Mouse (Mus musculus): ENCODE results near the gene Prap1.

Gene Prap1

DNA sequence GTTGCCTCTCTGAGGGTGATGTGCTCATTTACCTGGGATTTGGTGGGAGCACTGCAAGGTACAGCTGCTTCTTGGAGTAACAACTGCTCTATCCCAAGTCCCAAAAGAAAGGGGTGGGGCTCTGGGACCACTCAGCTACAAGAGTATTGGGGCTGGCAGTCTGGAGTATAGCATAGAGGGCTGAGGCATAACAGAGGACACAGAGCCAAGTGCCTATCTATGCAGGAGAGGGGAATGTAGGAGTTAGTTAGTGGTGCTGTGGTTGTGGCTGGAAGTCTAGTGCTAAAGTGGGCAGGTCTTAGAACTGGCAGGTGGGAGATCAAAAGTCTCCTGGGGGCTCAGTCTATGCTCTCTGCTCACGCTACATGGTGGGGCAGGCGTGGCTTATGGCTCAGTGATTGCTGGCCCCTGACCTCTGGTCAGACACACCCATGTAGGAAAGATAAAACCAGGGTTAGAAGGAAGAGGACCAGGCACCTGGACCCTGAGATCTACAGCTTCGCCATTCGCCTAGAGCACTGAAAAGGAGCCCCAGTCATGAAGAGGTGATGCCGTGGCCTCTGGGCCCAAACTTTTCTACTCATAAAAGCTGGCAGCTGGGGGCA lies at the start of gene Prap1:
Prap1 (plus strand) TSS at position 472 of the 605 bp plus-strand sequence.
- DNase-seq, result no peak

DNA sequence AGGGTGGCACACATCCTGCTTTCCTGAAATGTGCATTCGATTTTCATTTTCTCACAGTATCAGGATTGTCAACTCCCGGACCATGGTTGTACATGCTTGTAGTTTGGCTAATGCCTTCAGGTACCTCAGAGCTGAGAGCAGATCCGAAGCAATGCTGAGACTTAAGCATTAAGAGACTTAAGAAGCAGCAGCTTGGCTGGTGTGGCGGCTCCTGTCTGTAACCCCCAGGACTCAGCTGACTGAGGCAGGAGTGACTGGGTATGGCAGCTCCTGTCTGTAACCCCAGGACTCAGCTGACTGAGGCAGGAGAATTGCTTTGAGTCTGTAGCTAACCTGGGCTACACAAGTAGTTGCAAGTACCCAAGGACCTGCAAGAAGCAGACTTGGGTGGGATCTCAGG lies 47.6 kb upstream of the Prap1 start:
- DNase-seq, result no peak

DNA sequence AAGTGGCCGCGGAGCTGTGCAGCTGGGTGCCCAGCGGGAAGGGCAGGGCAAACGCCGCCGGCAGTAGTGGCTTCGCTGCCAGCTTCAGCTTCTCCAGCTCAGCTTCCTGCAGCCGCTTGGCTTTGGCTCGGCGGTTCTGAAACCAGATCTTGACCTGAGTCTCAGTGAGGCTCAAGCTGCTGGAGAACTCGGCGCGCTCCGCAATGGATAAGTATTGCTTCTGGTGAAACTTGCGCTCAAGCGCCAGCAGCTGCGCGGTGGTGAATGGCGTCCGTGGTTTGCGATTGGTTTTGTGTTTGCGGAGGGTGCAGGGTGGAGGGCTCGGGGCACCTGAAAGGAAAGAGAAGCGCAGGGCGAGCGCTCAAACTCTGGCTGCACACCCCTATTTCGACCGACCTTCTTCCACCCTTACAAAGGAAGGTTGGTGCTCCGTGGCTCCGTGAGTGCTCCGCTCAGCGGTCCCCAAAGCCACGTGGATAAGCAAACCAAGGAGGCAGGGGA lies 45.3 kb upstream of the Prap1 start:
- DNase-seq, result no peak

DNA sequence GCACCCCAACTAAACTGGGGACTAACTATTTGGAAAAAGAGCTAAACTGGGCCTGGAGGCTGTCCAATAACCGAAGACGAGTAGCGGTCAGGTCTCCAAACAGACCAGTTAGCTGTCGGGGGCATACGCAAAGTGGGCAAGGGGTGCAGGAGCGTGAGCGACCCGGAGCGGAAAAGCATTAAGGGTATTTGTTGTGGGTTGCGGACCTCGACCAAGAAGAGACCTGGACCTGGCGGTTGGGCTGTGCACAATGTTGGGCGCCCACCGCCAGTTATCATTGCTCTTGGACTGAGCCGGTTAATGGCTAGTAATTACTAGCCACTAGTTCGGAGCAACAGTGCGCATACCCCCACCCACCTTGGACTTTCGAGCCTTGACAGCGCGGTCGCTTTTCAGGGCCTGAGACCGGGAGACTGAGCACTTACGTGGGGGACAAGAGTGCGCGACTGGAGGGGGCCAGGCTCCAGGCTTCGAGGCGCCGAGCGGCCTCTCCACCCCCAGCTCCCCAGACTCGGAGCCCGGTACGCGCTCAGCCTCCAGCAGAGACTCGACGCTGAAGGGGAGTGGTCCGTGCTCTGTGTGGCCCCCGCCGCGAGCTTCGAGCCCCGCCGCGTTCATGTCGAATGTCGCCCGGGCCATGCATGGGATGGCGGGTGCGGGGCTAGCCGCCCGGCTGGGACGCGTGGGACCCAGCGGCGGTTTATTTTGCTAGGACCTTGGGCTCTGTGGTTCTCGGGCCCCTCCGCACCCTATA lies 44.7 kb upstream of the Prap1 start, which contains the start of gene Msx3:
Msx3 (minus strand) TSS at position 729 of the 754 bp plus-strand sequence.
- DNase-seq, result no peak

DNA sequence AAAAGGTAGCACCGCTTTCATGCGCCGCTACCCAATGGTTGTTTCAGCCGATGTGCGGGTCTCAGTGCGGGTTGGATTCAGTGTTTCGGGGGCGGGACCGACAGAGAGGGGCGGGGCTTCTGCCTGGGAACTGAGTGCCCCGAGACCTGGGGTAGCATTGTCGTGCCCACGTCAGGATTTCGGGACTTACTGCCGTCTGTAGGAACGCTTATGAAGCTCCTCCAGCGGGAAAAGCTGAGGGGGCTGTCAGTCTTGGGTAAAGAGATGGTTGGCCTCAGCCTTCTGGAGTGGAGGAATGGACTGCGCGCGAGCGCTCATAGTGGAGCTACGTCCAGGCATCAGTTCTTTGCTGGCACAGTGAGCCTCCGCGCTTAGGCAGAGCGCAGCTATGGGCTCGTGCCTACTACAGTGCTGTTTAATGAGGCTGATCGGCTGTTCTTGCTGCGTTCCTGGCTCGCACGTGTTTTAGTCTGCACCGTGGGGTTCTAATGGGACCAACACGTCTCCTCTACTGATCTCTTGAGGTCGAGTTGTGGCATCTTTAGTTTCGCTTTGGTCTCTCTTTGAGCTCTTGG lies 44.0 kb upstream of the Prap1 start:
- DNase-seq, result peak; percentile 27

DNA sequence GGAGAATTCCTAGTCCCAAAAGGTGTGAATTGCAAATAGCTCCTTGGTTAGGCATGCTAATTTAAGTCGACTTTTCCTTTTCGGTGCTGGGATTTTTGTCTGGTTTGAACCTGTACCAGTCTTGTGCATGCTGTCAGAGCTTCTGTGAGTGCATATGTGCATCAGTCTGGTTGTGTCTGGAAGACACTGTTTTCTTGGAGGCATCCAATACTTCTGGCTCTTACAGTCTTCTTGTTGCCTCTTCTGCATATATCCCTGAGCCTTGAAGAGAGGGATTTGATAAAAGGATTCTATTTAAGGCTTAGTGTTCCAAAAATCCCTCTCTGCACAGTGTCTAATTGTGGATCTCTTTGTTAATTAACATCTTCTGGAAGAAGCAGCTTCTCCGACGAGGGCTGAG lies 39.1 kb upstream of the Prap1 start:
- no peak for DNase-seq

DNA sequence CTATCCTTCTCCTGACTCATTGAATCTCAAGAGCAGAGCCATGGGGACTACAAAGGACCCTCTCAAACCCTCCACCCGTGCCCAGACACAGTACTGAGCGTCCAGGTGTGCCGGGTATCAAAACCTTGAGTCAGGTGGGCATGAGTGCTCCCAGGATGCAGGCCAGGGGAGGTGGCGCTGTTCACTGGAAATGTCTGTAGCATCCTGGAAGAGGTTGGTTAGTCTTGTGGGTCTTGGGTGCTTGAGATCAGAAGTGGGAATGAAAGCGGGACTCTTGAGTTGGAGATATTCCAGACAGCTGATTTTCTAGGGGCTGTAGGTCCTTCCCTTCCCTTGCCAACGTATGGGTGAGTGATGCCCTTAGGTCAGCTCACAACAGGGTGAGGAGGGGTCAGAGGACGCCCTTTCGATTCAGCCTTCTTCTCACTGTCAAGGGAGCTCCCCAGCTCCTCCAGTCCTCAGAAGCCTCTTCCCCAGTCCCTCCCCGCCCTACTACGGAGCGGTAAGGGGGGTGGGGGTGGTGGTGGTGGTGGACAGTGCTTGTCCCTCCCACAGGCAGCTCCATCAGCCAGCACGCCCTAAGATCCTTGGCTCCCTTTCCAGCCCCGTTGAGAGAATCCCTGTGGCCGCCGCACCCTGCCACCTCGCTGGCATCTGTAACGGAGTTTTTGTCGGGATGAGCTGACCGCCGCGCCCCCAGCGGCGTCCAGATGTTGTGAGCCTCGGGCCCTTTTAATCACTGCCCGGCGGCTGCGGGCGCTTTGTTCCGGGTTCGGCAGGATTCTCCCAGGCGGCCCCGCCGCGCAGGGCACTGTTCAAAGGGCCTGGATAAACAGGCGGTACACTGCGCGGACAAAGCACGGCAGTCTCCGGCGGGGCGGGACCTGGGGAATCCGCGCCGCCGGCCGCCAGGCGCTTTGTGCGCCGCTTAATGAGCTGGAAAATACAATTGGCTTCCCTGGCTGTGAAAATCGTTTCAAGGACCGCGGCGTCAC lies 35.5 kb upstream of the Prap1 start:
- DNase-seq, result peak; percentile 49

DNA sequence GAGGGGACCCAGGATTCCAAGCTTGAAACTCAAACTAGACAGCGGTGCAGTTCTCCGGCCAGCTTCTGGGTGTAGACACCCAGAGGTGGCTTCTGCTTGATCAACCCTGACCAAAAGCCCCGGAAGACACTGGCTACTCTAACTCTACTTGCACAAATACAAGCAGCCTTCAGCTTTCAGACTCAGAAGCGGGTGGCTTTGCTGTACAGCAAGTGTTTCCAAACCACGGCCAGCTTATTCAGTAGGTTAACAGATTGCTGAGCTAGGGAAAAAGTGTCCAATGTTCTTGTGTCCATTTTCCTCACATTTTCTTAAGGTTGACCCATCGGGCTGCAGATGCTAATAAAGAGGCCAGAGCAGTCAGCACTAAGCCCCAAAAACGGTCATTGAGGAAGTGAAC lies 34.7 kb upstream of the Prap1 start:
- DNase-seq, result no peak

DNA sequence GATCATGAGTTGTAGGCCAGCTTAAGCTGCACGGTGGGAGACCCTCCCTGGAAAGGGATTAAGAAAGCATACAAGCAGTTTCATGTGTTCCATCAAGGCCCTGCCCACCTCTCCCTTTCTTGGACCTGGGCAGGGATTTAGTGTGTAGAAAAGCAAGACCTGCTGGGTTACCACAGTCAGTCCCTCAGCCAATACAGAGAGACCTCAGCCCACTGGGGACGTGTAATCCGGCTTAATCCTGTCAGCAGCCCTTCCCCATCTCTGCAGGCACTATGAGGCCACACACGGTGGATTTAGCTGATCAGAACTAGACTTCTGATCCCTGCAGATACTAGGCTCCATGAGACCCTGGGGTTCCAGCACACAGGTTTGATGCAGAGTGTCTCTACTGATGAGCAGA lies 33.6 kb upstream of the Prap1 start:
- no peak for DNase-seq

DNA sequence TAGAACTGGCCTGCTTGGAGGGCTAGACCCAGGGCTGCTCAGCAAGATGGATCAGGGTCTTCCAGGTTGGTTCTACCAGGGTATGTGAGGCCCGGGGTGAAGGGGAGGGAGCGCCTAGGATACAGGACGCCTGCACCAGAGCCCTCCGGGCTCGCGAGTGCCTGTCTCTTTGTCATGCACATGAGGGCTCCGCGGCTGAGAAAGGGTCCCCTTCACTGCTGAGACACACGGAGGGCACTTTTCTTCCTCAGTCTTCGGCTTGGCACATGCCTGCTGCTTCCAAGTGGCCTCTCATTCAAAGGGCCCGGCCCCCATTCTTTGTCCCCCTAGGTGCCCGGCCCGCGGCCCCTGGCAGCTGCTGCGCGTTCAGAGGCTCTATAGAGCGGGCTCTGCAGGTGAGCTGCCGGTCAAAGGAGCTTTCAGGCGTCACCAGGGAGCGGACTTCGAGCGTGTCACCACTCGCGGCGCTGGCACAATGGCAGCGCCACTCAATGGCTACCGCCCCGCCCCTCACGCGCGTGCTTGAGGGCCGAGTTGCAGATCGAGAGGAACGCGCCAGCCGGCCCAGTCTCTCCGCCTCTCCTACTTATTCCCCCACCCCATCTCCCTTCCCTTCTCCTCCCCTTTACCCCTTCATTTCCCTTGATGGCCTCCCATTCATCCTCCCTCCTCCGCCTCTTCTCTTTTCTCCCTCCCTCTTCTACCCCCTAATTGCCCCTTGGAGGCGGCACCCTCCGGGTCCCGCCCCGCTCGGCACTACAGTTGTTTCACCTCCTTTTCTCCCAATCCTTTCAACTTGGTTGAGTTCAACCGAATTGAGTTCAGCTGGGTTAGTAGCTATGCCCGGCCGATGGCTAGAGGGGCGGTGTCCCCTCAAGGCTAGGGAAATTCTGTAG lies 32.0 kb upstream of the Prap1 start:
- peak; percentile 47 for DNase-seq

DNA sequence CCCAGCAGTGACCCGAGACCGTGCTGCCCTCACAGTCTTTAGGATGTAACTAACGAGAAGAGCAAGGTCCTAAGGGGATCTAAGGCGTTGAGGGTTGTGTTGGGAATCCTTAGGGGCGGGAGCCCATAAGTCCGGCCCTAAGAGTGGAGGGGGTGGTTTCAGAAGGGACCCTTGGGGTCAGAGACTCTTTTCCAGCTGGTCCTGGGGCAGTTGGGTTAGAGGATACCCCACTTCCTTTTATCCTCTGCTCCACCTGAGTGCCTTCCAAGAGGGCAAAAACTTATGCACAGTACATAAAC lies 31.4 kb upstream of the Prap1 start:
- DNase-seq, result no peak

DNA sequence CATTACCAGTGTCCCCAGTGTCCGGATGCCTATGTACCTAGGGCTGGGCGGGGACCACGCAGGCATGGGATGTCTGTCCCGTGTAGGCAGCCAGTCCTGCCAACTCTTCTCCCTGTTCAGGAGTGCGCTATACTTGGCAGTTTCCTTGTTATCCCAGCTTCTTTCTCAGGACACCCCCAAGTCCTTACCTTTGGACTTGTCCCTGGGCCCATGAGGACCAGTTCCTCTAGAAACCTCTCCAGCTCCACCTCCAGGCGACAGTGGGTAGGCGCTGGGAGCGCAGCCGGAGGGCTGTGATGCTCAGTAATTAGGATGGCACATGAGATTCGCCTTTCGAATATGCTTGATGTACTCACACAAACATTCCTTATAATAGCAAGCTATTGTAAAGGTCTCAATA lies 30.9 kb upstream of the Prap1 start:
- DNase-seq, result peak; percentile 32

DNA sequence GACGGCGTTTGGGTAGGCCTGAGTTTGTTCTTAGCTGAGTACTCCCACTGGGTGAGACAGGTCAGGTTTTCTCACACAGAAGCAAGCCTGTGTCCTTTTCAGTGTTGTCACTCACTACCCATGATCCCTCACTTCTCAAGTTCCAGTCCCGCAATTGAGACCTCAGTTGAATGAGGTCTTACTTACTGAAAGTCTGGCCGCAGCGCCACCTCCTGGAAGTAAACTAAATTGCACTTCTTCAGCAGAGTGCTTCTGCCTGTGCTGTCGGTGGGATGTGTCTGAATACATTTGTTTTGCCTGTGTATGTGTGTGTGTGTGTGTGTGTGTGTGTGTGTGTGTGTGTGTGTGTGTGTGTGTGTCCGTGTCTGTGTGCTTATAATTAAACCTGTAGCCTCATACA lies 30.1 kb upstream of the Prap1 start:
- peak; percentile 67 for DNase-seq

DNA sequence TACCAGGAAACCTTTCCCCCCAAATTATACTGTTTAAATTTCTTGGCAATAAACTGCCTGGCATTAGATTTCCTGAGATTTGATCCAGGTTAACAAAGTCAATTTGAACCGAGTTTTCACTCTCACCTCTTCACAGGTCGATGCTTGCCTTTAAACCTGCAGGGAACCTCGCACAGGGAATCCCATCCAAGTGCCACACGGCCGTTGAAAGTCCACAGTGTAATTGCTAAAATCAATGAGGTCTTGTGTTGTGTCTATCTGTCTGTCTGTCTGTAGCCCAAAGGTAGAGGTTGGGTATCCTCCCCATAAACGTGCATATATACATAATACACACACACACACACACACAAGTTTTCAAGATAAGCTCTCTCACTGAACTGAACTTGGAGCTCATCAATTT lies 25.8 kb upstream of the Prap1 start:
- DNase-seq, result no peak

DNA sequence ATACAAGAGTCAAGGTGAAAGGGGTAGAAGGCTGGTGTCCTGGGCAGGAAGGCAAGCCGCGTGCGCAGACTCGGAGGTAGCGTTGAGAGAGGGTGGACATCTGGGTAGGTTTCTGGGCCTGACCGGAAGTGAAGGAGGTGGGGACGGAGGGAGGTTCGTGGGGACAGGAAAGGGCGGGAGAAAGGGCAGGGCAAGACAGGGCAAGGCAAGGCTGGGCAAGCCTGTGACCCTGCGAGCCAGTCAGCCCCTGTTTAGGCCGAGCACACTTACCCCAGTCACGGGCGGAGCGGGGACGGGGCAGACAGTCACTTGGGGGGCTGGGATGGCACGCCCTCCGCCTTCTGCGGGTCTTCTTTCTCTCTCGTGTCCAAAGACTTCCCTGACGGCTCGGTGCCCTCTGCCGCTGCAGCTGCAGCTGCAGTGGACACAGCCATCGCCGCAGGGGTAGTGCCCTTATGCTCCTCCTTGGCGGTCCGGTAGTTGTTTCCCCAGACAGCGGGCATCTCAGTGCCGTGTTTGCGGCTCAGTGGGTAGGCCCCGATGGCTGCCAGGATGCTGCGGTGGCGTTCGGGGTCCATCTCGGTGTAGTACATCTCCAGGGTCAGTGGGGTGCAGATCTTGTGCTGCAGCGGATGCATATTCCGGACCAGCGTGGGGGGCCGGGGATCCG lies 23.0 kb upstream of the Prap1 start:
- no peak for DNase-seq

DNA sequence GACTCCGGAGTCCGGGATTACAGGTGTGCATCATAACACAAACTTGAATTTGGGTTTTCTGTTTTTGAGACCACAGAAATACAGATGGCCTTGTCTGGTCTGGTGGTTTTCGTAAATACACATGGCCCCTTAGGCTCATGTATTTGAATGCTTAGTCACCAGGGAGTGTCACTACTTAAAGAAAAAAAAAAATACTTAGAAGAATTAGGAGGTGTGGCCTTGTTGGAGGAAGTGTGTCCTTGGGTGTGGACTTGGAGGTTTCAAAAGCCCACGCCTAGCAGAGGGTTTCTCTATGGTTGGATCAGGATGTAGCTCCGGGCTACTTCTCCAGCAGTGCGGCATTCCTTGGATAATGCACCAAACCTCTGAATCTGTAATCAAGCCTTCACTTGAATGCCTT lies 15.5 kb upstream of the Prap1 start:
- no peak for DNase-seq

DNA sequence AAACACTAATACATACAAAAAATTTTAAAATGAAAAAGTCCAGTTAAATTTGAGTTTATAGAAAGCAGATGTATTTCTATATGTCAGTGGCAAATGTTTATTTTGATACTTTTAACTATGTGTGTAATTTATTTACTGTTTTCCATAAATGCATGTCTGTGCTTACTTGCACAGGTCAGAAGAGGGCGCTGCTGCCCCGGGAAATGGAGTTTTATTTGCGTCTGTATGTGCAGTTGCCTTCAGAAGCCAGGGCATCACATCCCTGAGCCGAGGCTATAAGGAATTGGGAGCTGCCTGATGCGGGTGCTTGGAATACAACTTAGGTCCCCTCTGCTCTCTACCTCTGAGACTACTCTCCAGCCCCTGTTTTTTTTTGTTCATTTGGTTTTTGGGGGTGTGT lies 14.5 kb upstream of the Prap1 start:
- DNase-seq, result peak; percentile 70

DNA sequence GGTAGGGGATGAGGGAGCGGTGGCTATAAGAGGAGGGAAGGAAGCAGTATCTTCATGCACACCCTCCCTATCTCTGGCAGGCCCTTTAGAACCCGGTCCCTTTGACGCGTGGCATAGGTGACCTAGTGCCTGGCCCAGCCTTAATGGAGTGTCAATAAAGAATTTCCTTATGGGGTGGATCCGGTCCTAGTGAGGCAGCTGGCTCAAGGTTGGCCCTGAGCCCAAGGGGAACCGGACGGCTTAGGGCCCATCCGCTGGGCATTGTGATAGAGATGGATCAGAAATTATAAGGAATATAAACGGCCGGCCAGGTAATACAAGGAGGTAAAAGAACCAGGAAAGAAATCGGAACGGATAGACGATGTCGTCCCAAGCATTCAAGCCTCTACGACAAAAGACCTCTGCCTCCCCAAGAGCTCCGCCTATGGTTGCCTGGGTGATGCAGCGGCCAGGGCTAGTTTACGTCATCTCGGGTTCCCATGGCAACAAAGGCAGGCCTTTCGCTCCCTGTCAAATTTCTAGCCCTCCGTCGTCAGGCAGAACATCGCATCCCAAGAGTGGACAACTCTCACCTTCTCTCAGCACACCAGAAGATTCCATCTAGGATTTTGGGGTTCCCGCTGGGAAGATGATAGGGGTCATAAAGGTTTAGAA lies 12.6 kb upstream of the Prap1 start:
- DNase-seq, result peak; percentile 79

DNA sequence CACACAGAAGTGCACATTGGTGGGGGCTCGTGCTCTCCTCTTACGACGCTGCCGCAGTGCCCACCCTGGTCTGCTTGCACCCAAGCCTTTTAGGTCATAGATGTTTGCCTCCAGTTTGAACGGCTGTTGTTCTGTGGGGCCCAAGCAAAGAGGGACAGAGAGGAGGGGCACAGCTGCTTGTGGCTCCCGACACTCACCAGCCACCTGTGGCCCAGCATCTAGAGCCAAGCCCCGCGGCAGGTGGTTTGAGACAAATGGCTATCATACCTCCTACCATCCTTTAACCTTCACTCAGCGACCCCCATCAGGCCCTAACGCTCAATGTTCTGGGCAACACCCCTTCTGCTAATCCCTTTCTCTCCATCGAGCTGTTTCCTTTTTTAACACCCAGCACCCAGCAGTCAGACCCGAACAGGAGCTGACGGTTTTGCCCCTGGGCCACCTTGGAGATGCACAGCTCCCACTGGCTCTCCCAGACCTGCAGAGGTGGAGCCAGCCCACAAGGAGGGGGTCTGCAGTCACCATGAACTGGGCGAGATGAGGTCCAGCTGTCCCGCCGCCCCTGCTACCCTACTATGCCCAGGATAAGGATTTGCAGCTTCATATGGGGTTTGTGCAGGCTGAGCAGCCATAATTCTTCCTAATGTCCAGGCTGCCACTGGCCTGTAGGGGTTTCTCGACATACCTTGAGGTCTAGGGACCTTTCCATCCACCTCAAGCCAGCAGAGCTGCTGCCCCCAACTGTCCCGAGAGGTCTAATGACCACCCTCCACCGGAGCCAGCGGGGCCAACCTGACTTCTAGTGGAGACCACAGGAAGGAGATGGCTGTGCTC lies 11.6 kb upstream of the Prap1 start:
- DNase-seq, result no peak

DNA sequence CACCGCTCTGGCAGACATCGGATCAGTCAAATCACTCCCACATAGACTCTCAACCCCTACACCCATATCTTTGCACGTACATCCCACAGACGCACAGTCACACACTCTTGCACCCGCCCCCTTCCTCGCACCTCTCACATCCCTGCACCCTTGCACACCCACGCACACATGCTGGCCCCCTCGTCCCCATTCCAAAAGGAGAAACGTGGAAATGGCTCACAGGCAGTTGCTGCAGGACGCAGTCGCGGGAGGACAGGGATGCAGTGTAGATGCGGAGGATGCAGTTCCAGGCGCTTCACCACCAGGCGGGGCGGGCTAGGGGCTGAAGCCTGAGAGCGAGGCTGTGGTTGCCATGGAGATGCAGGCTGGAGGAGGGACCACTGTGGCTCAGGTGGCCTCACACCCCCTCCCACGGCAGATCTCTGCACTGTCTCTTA lies 10.9 kb upstream of the Prap1 start, which contains the start of gene Caly:
Caly (minus strand) TSS at position 307 of the 437 bp plus-strand sequence.
- no peak for DNase-seq
